Mouse (Mus musculus): Measurements from ENCODE around the gene Map3k9.

DNA sequence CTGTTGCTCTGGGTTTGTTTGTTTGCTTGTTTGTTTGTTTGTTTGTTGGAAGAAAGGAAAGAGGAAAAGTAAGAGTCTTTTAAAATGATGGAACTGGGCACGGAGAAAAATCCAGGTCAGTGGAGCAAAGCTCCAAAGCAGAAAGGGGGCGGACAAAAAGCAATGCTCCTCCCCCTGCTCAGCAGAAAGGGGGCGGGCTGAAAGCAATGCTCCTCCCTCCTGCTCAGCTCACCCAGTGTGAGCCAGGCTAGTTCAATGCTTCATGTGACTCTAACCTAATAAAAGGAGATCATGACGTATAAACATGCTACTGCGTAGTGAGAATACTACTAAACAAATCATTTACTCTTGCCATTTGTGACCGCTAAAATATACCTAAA is 36.1 kb upstream of the Map3k9 start:
- no peak for TF ChIP-seq EP300 (IDR thresholded peaks at IDR 0.05)
- TF ChIP-seq CTCF (IDR thresholded peaks at IDR 0.05), result no peak

Data from lung, postnatal 0 days (tissue).